Mouse (Mus musculus) testis, adult 2 months (tissue): ENCODE data around the gene Pde4d. TPM values are rescaled to one million over a fixed set of nuclear protein-coding genes. Genes with fewer than 3 reads are reported as not detected.

Source experiments
- H3K27ac ChIP-seq: fragments of 200-500 bp; 2 replicates; pipeline ENCODE4 v1.5.1; 2012; ENCODE audit warnings: low read depth, low read length; ENCODE audit not compliant: control insufficient read depth, insufficient read depth
- H3K27me3 ChIP-seq: fragments of 200-500 bp; 2 replicates; pipeline ENCODE4 v1.6.1; 2012; ENCODE audit warnings: mild to moderate bottlenecking, low read length, moderate library complexity; ENCODE audit not compliant: control insufficient read depth, insufficient read depth
- H3K36me3 ChIP-seq: fragments of 200-500 bp; 2 replicates; pipeline ENCODE4 v1.6.1; 2012; ENCODE audit warnings: mild to moderate bottlenecking, low read length; ENCODE audit not compliant: control insufficient read depth, insufficient read depth
- H3K4me1 ChIP-seq: fragments of 200-500 bp; 2 replicates; pipeline ENCODE4 v1.6.1; 2012; ENCODE audit warnings: low read length; ENCODE audit not compliant: control insufficient read depth, insufficient read depth
- H3K4me3 ChIP-seq: fragments of 200-500 bp; 2 replicates; pipeline ENCODE4 v1.5.1; 2012; ENCODE audit warnings: low read depth, mild to moderate bottlenecking, low read length, moderate library complexity, mixed read lengths; ENCODE audit not compliant: control insufficient read depth
- CTCF ChIP-seq: fragments of 200-500 bp; IDR thresholded peaks from 2 replicates; pipeline ENCODE4 v1.5.1; 2012; ENCODE audit warnings: low read depth, mild to moderate bottlenecking, inconsistent platforms, low read length, moderate library complexity; ENCODE audit not compliant: control insufficient read depth, insufficient read depth, insufficient replicate concordance
- POLR2A ChIP-seq: fragments of 200-500 bp; IDR thresholded peaks from 2 replicates; pipeline ENCODE4 v1.6.1; 2012; ENCODE audit warnings: low read depth, mild to moderate bottlenecking, inconsistent platforms, low read length, moderate library complexity; ENCODE audit not compliant: control insufficient read depth
- polyA plus RNA-seq: library from polyadenylated mRNA; depleted of rRNA; stranded (reverse); fragments of >200 nt; gene quantifications from 2 replicates; pipeline ENCODE4 v1.2.3, GENCODE M21; 2012

Pde4d gene
- polyA plus RNA-seq, 1 experiment, result 2.1 TPM

DNA sequence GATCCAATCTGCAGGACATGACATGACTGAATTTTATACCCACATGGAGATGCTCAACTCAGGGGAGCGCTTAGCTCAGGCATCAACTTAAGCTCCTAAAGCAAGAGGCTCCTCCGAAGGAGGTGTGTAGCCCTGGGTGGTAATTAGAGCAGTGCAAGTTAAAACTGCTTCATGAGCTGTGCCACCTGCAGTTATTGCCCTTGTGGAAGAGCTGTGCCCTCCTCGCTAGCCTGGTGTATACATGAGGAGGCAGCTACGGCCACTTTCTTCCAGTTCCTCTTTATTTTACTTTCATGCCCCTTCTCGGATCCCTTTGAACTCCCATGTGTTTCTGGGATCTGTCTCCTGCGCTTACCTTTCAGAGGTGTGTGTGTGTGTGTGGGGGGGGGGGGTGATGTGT is 1358.3 kb downstream of the Pde4d start:
- Histone ChIP-seq H3K27ac (no peak overlapping the region), H3K4me3 (no peak overlapping the region)
- TF ChIP-seq CTCF (no peak), POLR2A (no peak)

DNA sequence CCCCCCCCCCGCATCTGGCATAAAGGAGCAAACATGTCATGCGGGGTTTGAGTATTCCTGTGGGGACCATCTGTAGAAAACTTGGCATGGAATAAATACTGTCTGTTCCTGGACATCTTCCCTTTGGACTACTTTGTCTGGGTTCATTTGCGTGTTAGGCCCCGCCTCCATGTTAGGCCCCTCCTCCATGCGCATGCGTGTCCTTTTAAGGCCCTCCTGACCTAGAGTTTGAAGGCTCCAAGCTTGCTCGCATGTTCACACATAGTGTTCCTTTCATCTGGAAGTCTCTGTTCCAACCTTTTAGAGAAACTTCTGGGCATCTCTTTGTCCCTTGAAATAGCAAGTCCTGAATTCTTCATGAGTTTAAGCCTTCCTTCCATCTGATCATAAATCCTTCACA is 1359.2 kb downstream of the Pde4d start:
- Histone ChIP-seq H3K27me3 (no peaks in the 10 kb centered on the region), H3K4me1 (no peaks in the 10 kb centered on the region; the same call in 1 of the 2 replicates)

More for the DNA sequence above, 1358.3 kb downstream of the Pde4d start:
- no peaks in the 10 kb centered on the region for H3K36me3 ChIP-seq
- H3K4me1 ChIP-seq, result no peaks in the 10 kb centered on the region; the same call in 1 of the 2 replicates
- no peaks in the 10 kb centered on the region for H3K27me3 ChIP-seq

DNA sequence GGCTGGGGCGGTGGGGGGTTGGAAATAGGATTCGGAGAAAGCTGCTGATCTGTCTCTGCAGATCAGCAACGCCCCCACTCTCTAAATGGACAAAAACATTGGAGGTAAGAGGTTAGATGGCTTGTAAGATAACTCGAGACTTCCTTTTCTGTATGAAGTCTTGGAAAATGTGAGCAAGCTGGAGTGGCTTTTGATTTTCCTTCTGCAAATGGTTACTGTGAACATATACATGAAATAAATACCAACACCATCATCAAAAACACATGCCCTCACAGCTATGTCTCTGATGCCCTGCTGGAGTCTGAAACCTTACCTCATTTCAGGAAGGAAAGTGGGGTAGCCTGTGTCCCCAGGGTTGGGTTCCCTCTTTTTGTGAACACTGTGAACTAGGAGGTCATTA is 1359.9 kb downstream of the Pde4d start:
- Histone ChIP-seq H3K27me3 (no peaks in the 10 kb centered on the region), H3K36me3 (no peaks in the 10 kb centered on the region), H3K27ac (no peak overlapping the region), H3K4me1 (no peaks in the 10 kb centered on the region; the same call in 1 of the 2 replicates), H3K4me3 (no peak overlapping the region)
- TF ChIP-seq CTCF, result no peak
- TF ChIP-seq POLR2A, result no peak

More for the DNA sequence above, 1359.2 kb downstream of the Pde4d start:
- TF ChIP-seq POLR2A (no peak), CTCF (no peak)
- Histone ChIP-seq H3K27ac (no peak overlapping the region), H3K36me3 (no peaks in the 10 kb centered on the region), H3K4me3 (no peak overlapping the region)

DNA sequence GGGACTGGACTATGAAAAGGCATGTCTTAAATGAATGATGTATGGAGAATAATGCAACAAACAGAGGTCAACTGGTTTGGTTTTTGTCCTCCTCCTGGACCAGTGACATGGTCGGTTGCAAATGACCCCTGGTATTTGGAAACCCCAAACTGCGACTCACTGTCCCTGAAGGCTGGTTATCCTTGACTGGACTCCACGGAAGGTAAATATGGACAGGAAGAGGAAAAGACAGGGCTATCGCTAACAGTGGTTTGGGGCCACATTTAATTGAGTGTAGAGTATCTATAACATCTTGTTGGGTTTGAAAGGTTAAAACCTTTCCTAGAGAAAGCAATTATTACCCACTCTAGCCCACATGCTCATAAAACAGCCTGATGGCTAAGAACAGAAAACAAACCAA is 1364.2 kb downstream of the Pde4d start:
- H3K27me3 ChIP-seq, result no peaks in the 10 kb centered on the region
- no peak for TF ChIP-seq POLR2A
- TF ChIP-seq CTCF, result no peak
- no peaks in the 10 kb centered on the region; the same call in 1 of the 2 replicates for H3K4me1 ChIP-seq

DNA sequence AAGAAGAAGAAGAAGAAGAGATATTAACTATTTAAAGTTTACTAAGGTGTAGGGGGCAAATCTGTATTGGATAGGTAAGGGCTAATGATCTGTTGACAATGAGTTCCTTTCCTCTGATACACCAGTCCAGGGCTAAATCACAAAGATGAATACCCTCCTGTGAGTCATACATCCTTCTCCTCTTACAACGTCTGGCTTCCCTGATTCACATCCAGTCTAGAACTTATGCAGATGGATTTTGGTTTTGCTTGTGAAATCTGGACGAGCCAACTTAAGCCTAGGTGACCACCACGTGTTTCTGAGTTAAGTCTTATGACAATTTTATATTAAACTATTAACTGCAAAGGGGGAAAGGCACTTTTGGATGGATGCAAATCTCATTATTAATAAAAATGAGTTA is 1369.3 kb downstream of the Pde4d start:
- H3K27ac ChIP-seq, result no peak overlapping the region
- no peaks in the 10 kb centered on the region for H3K36me3 ChIP-seq
- H3K4me3 ChIP-seq, result no peak overlapping the region
- no peaks in the 10 kb centered on the region; the same call in 1 of the 2 replicates for H3K4me1 ChIP-seq
- no peaks in the 10 kb centered on the region for H3K27me3 ChIP-seq
- TF ChIP-seq POLR2A, result no peak
- TF ChIP-seq CTCF, result no peak

More for the DNA sequence above, 1364.2 kb downstream of the Pde4d start:
- Histone ChIP-seq H3K36me3 (no peaks in the 10 kb centered on the region), H3K27ac (no peak overlapping the region), H3K4me3 (no peak overlapping the region)

DNA sequence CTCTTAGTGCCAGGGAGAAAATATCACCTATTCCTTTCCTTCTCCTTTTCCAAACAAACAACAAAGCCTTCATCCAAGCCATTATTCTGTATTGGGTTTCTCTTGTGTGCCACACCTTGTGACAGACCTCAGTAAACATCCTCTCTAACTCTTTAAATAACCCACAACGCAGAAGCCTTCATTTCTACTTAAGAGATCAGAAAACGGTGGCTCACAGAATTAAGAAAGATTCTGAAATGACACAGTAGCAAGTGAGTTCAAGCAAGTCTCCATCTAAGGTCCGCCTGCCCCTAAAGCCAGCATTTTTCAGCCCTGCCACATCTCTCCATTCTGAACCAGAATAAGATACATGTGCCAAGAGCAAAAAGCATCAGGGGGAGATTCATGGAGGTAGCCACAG is 1370.4 kb downstream of the Pde4d start:
- no peak overlapping the region for H3K27ac ChIP-seq
- H3K4me1 ChIP-seq, result no peaks in the 10 kb centered on the region; the same call in 1 of the 2 replicates
- no peak for TF ChIP-seq POLR2A
- no peak for TF ChIP-seq CTCF
- no peak overlapping the region for H3K4me3 ChIP-seq
- H3K27me3 ChIP-seq, result no peaks in the 10 kb centered on the region
- no peaks in the 10 kb centered on the region for H3K36me3 ChIP-seq

DNA sequence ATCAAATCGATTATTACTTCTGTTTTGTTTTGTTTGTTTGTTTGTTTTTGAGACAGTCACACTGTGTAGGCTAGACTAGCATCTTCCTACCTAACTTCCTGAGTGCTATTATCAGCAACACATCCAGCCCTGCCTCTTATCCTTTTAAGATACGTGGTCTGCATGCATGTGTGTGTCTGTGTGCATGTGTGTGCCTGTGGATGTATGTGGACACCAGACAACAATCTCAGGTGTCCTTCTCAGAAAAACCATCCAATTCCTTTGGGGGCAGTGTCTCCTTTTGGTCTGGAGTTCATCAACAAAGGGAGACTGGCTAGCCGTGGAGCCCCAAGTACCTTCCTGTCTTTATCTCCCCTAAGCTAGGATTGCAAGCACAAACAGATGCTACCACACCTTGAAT is 1371.1 kb downstream of the Pde4d start:
- TF ChIP-seq POLR2A, result no peak
- TF ChIP-seq CTCF, result no peak
- H3K27ac ChIP-seq, result no peak overlapping the region
- H3K4me1 ChIP-seq, result no peaks in the 10 kb centered on the region; the same call in 1 of the 2 replicates
- no peaks in the 10 kb centered on the region for H3K27me3 ChIP-seq
- H3K36me3 ChIP-seq, result no peaks in the 10 kb centered on the region
- H3K4me3 ChIP-seq, result no peak overlapping the region

DNA sequence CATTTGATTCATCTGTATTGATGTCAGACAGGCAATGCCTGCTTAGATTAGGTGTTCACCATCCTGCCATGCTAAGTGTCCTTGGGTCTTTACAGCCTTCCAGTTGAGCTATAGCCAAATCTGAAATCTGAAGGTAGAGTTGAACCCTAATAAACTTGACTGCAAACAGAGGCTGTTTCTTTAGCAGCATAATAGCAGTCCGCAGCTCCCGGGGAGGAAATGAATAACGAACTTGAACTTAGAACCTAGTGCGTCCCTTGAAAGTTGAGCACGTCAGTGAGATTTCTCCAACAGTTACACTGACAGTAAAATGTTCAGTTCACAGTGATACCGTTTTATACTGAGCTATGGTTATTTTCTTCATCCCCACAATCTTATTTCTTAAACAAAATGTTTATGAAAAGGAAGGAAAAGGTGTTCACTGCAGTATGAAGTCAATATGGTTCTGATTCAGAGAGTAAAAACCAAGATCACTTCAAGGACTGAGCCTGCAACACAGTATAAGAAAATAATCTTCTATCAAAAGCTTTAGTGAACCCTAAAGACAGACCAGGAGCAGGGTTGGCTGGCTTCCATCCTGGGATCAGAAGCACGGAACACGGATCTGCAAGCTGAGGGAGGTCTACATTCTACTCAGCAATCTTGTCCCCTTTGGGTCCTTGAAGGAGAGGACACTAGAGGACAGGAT is 1372.1 kb downstream of the Pde4d start:
- TF ChIP-seq CTCF (no peak), POLR2A (peak; percentile 9; the same call in 1 of the 2 replicates)
- H3K36me3 ChIP-seq, result no peaks in the 10 kb centered on the region
- H3K27ac ChIP-seq, result peak overlapping the region; percentile 79
- no peaks in the 10 kb centered on the region for H3K27me3 ChIP-seq
- peak overlapping the region; percentile 17 for H3K4me3 ChIP-seq
- no peaks in the 10 kb centered on the region; the same call in 1 of the 2 replicates for H3K4me1 ChIP-seq
